Mouse (Mus musculus) testis, postnatal 14 days (tissue): ENCODE measurements around the gene Il1rl2.

Source experiments
- DNase-seq: peaks from one replicate; pipeline ENCODE4 v3.0.0; 2021; ENCODE audit warnings: low spot score

The Il1rl2 gene

GRCm38 (mm10) chr1:40324955-40325702 is 719 bp downstream of the Il1rl2 start:
- DNase-seq = no peak

GRCm38 (mm10) chr1:40325711-40326327 is 1.4 kb downstream of the Il1rl2 start:
- DNase-seq = no peak

GRCm38 (mm10) chr1:40327604-40328003 is 3.2 kb downstream of the Il1rl2 start:
- DNase-seq = no peak

GRCm38 (mm10) chr1:40329526-40329925 is 5.1 kb downstream of the Il1rl2 start:
- DNase-seq = no peak

- no peak for DNase-seq
These were observed 5.8 kb downstream of the Il1rl2 start for GRCm38 (mm10) chr1:40330181-40330580.

- no peak for DNase-seq
These were observed 14.9 kb downstream of the Il1rl2 start for GRCm38 (mm10) chr1:40339346-40339745.

GRCm38 (mm10) chr1:40340102-40340501 is 15.7 kb downstream of the Il1rl2 start:
- no peak for DNase-seq

- no peak for DNase-seq
These were observed 27.9 kb downstream of the Il1rl2 start for GRCm38 (mm10) chr1:40352158-40352903.

GRCm38 (mm10) chr1:40352904-40353286 is 28.5 kb downstream of the Il1rl2 start:
- DNase-seq = no peak

- DNase-seq = no peak
These were observed 30.3 kb downstream of the Il1rl2 start for GRCm38 (mm10) chr1:40354665-40355064.

- DNase-seq = no peak
These were observed 31.0 kb downstream of the Il1rl2 start for GRCm38 (mm10) chr1:40355431-40355843.

GRCm38 (mm10) chr1:40355904-40356521 is 31.6 kb downstream of the Il1rl2 start:
- no peak for DNase-seq

GRCm38 (mm10) chr1:40357921-40358320 is 33.5 kb downstream of the Il1rl2 start:
- no peak for DNase-seq

- DNase-seq = no peak
These were observed 33.9 kb downstream of the Il1rl2 start for GRCm38 (mm10) chr1:40358351-40358750.

- no peak for DNase-seq
These were observed 34.4 kb downstream of the Il1rl2 start for GRCm38 (mm10) chr1:40358771-40359181.

- DNase-seq = no peak
These were observed 35.3 kb downstream of the Il1rl2 start for GRCm38 (mm10) chr1:40359731-40360130.

GRCm38 (mm10) chr1:40360969-40361368 is 36.6 kb downstream of the Il1rl2 start:
- no peak for DNase-seq

- no peak for DNase-seq
These were observed 37.2 kb downstream of the Il1rl2 start for GRCm38 (mm10) chr1:40361596-40361995.

- no peak for DNase-seq
These were observed 38.4 kb downstream of the Il1rl2 start for GRCm38 (mm10) chr1:40362784-40363183.

GRCm38 (mm10) chr1:40372951-40373350 is 48.5 kb downstream of the Il1rl2 start:
- DNase-seq = no peak

- peak; percentile 23 for DNase-seq
These were observed 50.7 kb downstream of the Il1rl2 start for GRCm38 (mm10) chr1:40375148-40375547.

- peak; percentile 23 for DNase-seq
These were observed 52.3 kb downstream of the Il1rl2 start for GRCm38 (mm10) chr1:40376745-40377144.
